Mouse (Mus musculus) megakaryocyte, embryonic 14.5 days (primary cell): ENCODE data around the gene Chst8. TPM values are rescaled to one million over a fixed set of nuclear protein-coding genes. Genes with fewer than 3 reads are reported as not detected.

Experiments used
- H3K27me3 ChIP-seq: replicated peaks from 2 replicates; pipeline ENCODE3; 2012; ENCODE audit warnings: inconsistent platforms
- H3K36me3 ChIP-seq: replicated peaks from 2 replicates; pipeline ENCODE3; 2012; ENCODE audit warnings: low read length, inconsistent platforms, mixed read lengths
- H3K4me1 ChIP-seq: 2 replicates; pipeline ENCODE4 v1.6.1; 2012; ENCODE audit warnings: inconsistent platforms
- H3K4me3 ChIP-seq: replicated peaks from 2 replicates; pipeline ENCODE3; 2012; ENCODE audit warnings: moderate library complexity, mild to moderate bottlenecking, inconsistent platforms
- H3K9me3 ChIP-seq: 2 replicates; pipeline ENCODE4 v1.6.1; 2012; ENCODE audit warnings: inconsistent platforms
- FLI1 ChIP-seq: IDR thresholded peaks from 2 replicates; pipeline ENCODE4 v1.6.1; 2012; ENCODE audit warnings: low read length, inconsistent platforms, mixed read lengths
- GATA1 ChIP-seq: IDR thresholded peaks from 3 replicates; pipeline ENCODE4 v1.6.1; 2012; ENCODE audit warnings: mixed read lengths, low read length, inconsistent platforms, borderline replicate concordance
- polyA plus RNA-seq: library from polyadenylated mRNA; stranded (reverse); fragments of >175 nt; gene quantifications from 2 replicates; pipeline ENCODE4 v1.2.3, GENCODE M21; 2012; ENCODE audit warnings: low replicate concordance; ENCODE audit not compliant: insufficient read depth

Gene Chst8
- polyA plus RNA-seq, 1 experiment = 0.13 TPM

- no peak overlapping the region for H3K4me3 ChIP-seq
- no peaks in the 10 kb centered on the region for H3K36me3 ChIP-seq
- H3K4me1 ChIP-seq = no peaks in the 10 kb centered on the region
- H3K27me3 ChIP-seq = no peaks in the 10 kb centered on the region
- TF ChIP-seq FLI1 (no peak), GATA1 (no peak)
- H3K9me3 ChIP-seq = peaks cover 23% of the 10 kb centered on the region
Observed at GRCm38 (mm10) chr7:34784469-34784868, 28.0 kb downstream of the Chst8 start.

DNA sequence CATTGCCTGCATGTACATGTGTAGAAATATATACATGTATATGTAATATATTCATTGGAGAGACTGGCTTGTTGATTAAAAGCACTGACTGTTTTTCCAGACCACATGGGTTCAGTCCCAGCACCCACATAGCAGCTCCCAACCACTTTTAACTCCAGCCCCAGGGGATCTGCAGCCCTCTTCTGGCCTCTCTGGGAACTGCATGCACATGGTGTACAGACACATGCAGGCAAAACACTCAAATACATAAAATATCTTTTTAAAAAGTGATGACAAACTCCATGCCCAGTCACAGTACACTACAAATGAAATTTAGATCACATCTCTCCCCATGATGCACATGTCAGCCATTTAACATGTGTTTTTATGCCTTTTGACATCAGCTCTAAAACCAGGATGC is 30.5 kb downstream of the Chst8 start:
- H3K9me3 ChIP-seq = peaks cover 33% of the 10 kb centered on the region
- H3K27me3 ChIP-seq = no peaks in the 10 kb centered on the region
- H3K36me3 ChIP-seq = no peaks in the 10 kb centered on the region
- TF ChIP-seq GATA1 (no peak), FLI1 (no peak)
- H3K4me3 ChIP-seq = no peak overlapping the region
- no peaks in the 10 kb centered on the region for H3K4me1 ChIP-seq

- H3K4me3 ChIP-seq = no peak overlapping the region
- TF ChIP-seq FLI1 (no peak), GATA1 (no peak)
- no peaks in the 10 kb centered on the region for H3K4me1 ChIP-seq
- no peaks in the 10 kb centered on the region for H3K36me3 ChIP-seq
- H3K27me3 ChIP-seq = no peaks in the 10 kb centered on the region
- H3K9me3 ChIP-seq = peaks cover 36% of the 10 kb centered on the region
Observed at GRCm38 (mm10) chr7:34781217-34781616, 31.3 kb downstream of the Chst8 start.

DNA sequence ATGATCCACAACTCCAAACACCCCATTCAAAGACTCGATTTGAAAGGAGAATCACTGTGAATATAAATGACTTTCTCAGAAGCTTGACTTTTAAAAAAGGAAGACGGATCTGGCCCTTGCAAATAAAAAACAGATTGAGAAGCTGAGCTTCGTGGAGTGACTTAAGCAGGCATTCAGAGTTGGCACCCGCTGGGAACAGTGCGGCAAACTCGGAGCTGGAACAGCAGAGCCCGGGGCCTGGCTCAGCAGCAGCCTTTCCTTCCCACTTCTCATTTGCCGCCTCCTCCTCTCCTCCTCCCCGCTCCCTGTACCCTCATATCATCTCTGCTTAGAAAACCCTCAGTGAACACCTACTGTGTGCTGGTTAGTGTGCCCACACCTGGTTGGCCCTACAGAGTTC is 34.1 kb downstream of the Chst8 start:
- Histone ChIP-seq H3K27me3 (no peaks in the 10 kb centered on the region), H3K36me3 (no peaks in the 10 kb centered on the region), H3K4me1 (no peaks in the 10 kb centered on the region), H3K9me3 (peaks cover 41% of the 10 kb centered on the region), H3K4me3 (no peak overlapping the region)
- no peak for TF ChIP-seq FLI1
- no peak for TF ChIP-seq GATA1

GRCm38 (mm10) chr7:34775659-34776058 is 36.9 kb downstream of the Chst8 start:
- Histone ChIP-seq H3K4me1 (no peaks in the 10 kb centered on the region), H3K36me3 (no peaks in the 10 kb centered on the region), H3K4me3 (no peak overlapping the region), H3K27me3 (no peaks in the 10 kb centered on the region), H3K9me3 (peaks cover 38% of the 10 kb centered on the region)
- TF ChIP-seq GATA1 = no peak
- TF ChIP-seq FLI1 = no peak

DNA sequence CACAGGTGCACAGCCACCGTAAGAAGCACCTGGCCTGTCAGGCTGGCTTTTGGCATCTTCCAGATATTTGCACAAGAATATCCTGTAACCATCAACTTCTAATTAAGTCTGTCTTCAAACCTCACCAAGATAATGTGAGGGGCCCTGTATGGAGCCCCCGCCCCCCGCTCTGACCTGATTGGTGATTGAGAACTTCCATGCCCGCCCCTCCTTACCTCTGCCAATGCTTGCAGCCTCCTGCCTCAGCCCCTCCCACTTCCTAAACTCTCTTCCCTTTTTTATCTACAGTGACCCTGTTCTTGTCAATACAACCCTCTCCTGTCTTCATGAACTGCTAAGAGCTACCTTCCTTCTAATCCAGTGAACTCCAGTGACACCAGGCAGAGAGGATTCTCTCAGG is 37.6 kb downstream of the Chst8 start:
- Histone ChIP-seq H3K27me3 (no peaks in the 10 kb centered on the region), H3K9me3 (peaks cover 32% of the 10 kb centered on the region), H3K4me3 (no peak overlapping the region), H3K4me1 (no peaks in the 10 kb centered on the region), H3K36me3 (no peaks in the 10 kb centered on the region)
- TF ChIP-seq FLI1 (no peak), GATA1 (no peak)

DNA sequence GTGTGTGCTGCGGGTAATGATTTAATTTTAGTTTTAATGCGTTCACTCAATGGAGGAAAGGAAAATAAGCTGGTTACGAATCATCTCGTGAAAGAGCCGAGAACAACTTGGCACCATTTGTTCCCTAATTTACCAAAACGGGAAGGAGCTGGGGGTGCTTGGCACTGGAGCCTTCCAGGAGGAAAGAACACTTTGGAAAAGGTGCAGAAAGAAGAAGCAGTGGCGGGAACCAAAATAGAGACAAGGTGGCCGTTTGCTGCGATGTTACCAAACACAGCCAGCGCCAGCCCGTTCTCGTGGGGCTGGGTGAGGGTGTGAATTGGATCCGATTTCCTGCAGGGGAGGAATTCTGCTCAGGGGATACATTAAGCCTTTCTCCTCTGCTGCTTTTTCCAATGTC is 38.5 kb downstream of the Chst8 start:
- no peaks in the 10 kb centered on the region for H3K4me1 ChIP-seq
- H3K9me3 ChIP-seq = peaks cover 28% of the 10 kb centered on the region
- no peaks in the 10 kb centered on the region for H3K36me3 ChIP-seq
- no peak for TF ChIP-seq FLI1
- no peak for TF ChIP-seq GATA1
- no peak overlapping the region for H3K4me3 ChIP-seq
- no peaks in the 10 kb centered on the region for H3K27me3 ChIP-seq

DNA sequence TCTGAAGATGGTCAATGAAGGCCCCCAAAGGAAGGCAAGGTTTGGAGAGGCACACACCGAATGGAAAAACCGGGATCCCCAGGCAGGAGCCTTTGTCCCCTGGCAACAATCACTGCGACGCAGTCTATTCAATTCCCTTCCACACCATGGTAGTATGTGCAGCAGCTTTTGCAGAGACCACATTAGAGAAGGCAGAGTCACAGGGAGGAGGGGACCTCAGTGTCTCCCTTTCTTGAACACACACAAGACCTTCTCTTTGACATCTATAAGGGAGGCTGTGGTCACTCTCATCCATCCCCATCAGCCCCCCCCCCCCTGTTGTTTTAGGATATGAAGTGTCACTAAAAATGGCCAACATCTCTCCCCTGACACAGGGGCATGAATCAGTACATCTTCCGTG is 39.2 kb downstream of the Chst8 start:
- Histone ChIP-seq H3K27me3 (no peaks in the 10 kb centered on the region), H3K4me3 (no peak overlapping the region), H3K4me1 (no peaks in the 10 kb centered on the region), H3K9me3 (peaks cover 22% of the 10 kb centered on the region), H3K36me3 (no peaks in the 10 kb centered on the region)
- TF ChIP-seq GATA1 = no peak
- no peak for TF ChIP-seq FLI1

- Histone ChIP-seq H3K36me3 (no peaks in the 10 kb centered on the region), H3K27me3 (no peaks in the 10 kb centered on the region), H3K9me3 (peaks cover 12% of the 10 kb centered on the region), H3K4me3 (no peak overlapping the region), H3K4me1 (no peaks in the 10 kb centered on the region)
- TF ChIP-seq FLI1 = no peak
- no peak for TF ChIP-seq GATA1
Observed at GRCm38 (mm10) chr7:34769531-34769930, 43.0 kb downstream of the Chst8 start.

DNA sequence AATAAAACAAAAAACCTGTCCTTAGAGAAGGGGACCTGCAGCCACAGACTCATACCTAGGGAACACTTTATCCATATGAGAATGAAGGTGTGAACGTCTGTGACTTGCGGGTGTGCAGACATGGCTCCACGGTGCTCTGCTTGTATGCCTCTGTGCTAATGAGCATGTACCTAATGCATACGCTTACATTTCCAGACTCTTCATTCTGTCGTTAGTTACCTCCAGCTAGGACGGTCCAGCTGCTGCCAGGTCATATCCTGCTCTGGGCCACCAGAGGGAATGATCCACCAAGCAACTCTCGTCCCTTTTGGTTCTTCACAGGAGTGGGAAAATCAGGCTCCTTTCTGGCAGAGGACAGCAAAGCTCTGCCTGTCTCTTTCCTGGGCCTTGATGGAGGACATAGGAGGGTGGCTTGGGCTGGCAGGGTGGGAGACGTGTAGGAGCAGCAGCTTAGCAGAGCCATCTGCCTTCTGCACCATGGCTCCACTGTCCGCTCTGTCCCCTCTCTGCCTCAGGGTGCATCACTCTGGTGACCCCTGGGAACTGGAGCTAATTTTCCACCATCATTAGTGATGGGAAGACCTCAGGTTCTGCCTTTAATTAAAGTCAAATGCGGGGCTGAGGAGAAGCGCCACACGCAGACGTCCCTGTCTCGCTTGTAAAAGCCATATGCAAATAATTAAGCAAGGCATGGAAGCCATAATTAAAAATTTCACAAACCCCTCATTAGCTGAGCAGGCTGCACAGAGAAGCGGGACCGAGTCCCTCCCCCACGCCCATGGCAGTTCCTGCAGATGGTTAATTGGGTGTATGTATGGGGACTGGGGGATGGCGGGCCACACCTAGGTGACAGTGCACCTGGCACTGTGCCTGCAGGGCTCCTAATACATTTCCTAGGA is 48.0 kb downstream of the Chst8 start:
- no peak overlapping the region for H3K4me3 ChIP-seq
- no peak for TF ChIP-seq GATA1
- H3K36me3 ChIP-seq = no peaks in the 10 kb centered on the region
- H3K4me1 ChIP-seq = no peaks in the 10 kb centered on the region
- H3K9me3 ChIP-seq = peaks cover 13% of the 10 kb centered on the region; the same call in 1 of the 2 replicates
- no peaks in the 10 kb centered on the region for H3K27me3 ChIP-seq
